Mouse (Mus musculus): ENCODE results near the gene Atp5k. TPM values are rescaled to one million over a fixed set of nuclear protein-coding genes. Genes with fewer than 3 reads are reported as not detected.

The Atp5k gene
- 1,757 and 2,023 TPM in 2 replicates for polyA plus RNA-seq (2021; fragmentation: Nextera tagmentation)
- long read RNA-seq, experiment 1, transcript Atp5k-201 (4 exons, 371 nt): major isoform, 123 of 129 reads
- long read RNA-seq, experiment 1, partial matches to known transcripts: 1 of 129 reads
- long read RNA-seq, experiment 1, other reads (novel, unspliced or antisense): 3 of 129 reads
- long read RNA-seq, experiment 2, transcript Atp5k-201 (4 exons, 371 nt): major isoform, 232 of 235 reads
- long read RNA-seq, experiment 2, partial matches to known transcripts: 0 of 235 reads
- long read RNA-seq, experiment 2, other reads (novel, unspliced or antisense): 0 of 235 reads

DNA sequence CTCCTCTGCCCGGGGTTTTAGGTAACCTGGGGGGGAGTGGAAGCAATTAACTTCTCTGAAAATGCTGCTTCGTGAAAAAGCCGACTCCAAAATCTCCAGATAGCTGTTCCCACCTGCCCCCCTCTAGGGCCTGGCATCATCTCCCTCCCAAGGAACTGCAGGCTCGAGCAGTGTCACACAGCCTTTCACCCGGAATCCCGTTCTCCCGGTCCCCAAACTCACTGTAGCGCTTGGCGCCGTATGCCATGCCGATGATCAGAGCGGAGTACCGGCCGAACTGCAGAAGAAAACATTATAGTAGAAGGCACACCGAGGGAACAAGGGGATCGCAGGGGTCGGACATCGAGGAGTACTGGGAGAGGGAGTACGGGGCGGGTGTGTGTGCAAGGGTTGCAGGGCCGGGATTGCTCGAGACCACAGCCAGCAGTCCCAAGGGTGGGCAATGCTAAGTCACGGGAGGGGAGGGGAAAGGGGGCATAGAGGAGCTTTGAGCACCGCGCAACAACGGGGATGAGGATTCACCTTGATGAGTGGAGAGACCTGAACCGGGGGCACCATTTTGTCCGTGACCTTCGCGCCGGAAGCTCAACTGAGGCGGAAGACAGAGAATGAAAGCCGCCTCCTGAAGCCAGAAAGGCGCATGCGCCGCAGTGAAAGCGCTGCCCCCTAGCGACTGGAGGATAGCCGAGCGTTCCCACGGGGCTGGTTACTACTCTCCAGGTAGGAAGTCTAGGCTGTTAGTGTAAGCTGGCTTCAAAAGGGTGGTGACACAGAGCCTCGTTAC is at the start of gene Atp5k:
Atp5k (minus strand) TSS at position 645 of the 784 bp plus-strand sequence.

DNA sequence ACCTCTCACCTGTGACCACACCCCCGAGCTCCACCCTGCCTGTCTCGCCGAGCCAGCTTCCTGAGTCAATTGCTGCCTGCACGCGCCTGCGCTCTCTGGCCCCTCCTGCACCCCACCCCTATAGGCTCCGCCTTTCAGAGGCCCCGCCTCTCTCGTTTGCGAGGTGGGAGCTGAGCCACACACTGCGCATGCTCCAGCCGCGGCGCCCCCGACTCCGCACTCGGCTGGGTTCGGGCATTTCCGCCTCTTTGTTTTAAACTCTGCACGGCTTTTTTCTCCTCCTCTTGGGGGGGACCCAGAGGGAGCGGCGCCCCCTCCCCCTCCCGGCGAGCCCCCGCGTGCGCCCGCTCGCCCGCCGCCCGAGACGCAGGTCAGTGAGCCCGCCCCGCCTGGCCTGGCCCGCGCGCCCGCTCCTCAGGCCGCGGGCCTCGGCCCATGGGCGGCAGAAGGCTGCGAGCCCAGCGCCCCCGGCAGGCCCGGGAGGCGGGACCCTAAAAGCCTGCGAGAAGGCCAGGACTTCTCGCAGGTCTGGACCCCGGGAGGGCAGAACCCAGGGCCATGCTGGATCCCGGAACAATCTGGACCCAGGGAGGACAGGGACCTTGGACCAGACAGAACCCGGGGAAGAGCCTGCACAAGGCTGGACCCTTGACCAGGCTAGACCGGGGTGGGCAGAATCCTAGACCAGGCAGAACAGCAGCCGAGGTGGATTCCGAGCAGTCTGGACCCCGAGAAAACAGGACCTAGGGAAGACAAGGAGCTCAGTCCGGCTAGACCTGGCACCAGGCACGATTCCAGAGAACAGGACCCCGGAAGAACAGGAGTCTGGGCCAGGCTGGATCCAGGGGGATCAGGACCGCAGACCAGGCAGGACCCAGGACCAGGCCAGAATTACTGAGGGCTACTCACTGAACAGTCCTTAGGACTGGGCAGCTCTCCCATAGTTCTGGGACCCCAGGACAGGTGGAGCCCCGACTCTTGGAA is 27.1 kb upstream of the Atp5k start, which contains the start of gene Pcgf3:
Pcgf3 (plus strand) TSS at position 151 of the 984 bp plus-strand sequence.

DNA sequence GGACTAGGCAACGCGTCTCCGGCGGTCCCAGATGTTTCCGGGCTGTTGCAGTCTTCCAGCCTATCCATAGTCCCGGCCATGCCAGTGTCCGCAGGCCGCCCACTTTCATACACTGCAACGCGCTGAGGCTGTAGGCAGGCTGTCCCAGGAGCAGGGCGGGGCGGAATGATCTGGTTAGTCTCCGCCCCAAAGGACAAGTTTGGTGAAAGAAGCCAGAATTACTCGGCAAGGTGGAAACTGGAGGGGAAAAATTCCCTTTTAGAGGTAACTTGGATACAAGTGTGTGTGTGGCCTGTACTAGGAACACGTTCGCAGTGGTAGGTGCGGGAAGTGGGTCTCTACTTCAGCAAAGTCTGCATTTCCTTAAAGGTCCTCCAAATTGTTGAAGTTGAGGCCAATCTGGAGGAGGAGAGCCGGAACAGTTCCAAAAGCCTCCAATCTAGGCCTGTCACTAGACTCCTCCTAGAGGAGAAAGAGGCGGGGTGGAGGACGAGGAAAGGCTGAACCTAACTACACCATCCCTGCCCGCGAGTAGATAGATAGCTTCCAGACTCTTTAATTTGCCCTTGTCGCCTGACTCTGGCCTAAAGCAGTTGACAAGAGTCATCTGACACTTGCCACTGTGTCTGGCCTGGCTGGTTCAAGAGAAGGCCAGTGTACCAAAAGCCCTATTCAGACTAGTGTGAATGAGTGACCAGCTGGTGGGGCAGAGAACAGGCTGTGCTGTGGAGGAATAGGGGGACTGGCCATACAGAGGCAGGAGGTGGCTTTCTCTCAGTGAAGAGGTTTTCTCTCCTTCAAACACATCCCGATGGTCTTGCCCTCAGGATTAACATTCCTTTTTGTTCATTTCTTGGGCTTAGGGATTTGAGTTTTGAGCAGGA is 14.8 kb upstream of the Atp5k start, which contains the start of gene Mfsd7a:
Mfsd7a (minus strand) TSS at position 107 of the 884 bp plus-strand sequence.

GRCm38 (mm10) chr5:108388201-108388600 is 46.0 kb downstream of the Atp5k start, which contains the start of gene Pde6b:
TSS of gene Pde6b (plus strand) at chr5:108388391.

Other genes starting within 250 kb of the Atp5k start
- 15.8 and 17.7 TPM in 2 replicates for gene Dr1, start 165.6 kb downstream of the Atp5k start, polyA plus RNA-seq (2021; fragmentation: Nextera tagmentation)
- gene Pigg, start 121.8 kb downstream of the Atp5k start, polyA plus RNA-seq (2021; fragmentation: Nextera tagmentation): 4.4 and 5.0 TPM in 2 replicates
- 4.2 and 37.4 TPM in 2 replicates for gene Gm42517, start 66.5 kb downstream of the Atp5k start, polyA plus RNA-seq (2021; fragmentation: Nextera tagmentation)
- gene Pde6b, start 46.1 kb downstream of the Atp5k start, polyA plus RNA-seq (2021; fragmentation: Nextera tagmentation): 0.04 TPM in 1 of 2 replicates, not detected in the other
- 0.15 and 0.31 TPM in 2 replicates for gene Mfsd7a, start 14.4 kb upstream of the Atp5k start, polyA plus RNA-seq (2021; fragmentation: Nextera tagmentation)
- 4.8 and 14.2 TPM in 2 replicates for gene Pcgf3, start 26.8 kb upstream of the Atp5k start, polyA plus RNA-seq (2021; fragmentation: Nextera tagmentation)
- 245 and 495 TPM in 2 replicates for gene Cplx1, start 115.6 kb upstream of the Atp5k start, polyA plus RNA-seq (2021; fragmentation: Nextera tagmentation)
- 28.3 and 58.4 TPM in 2 replicates for gene Gak, start 195.3 kb upstream of the Atp5k start, polyA plus RNA-seq (2021; fragmentation: Nextera tagmentation)
- gene Tmem175, start 195.3 kb upstream of the Atp5k start, polyA plus RNA-seq (2021; fragmentation: Nextera tagmentation): 39.3 and 41.3 TPM in 2 replicates
- gene Idua, start 225.9 kb upstream of the Atp5k start, polyA plus RNA-seq (2021; fragmentation: Nextera tagmentation): 9.7 and 10.1 TPM in 2 replicates
- 4.0 and 4.8 TPM in 2 replicates for gene Dgkq, start 235.2 kb upstream of the Atp5k start, polyA plus RNA-seq (2021; fragmentation: Nextera tagmentation)
- 0.74 and 0.97 TPM in 2 replicates for gene Slc26a1, start 241.1 kb upstream of the Atp5k start, polyA plus RNA-seq (2021; fragmentation: Nextera tagmentation)